Mouse (Mus musculus) C2C12 (cell line): ENCODE results near the gene AA986860. TPM values are rescaled to one million over a fixed set of nuclear protein-coding genes. Genes with fewer than 3 reads are reported as not detected.

ENCODE experiments used
- H3K27me3 ChIP-seq: one replicate; pipeline ENCODE4 v1.6.1; 2011; ENCODE audit not compliant: control insufficient read depth, insufficient read depth, insufficient read length
- H3K36me3 ChIP-seq: one replicate; pipeline ENCODE4 v1.6.1; 2011; ENCODE audit not compliant: control insufficient read depth, insufficient read depth
- H3K4me3 ChIP-seq: one replicate; pipeline ENCODE4 v1.5.1; 2011; ENCODE audit warnings: mild to moderate bottlenecking, control low read depth; ENCODE audit not compliant: poor library complexity, insufficient read depth, severe bottlenecking
- H3K79me2 ChIP-seq: one replicate; pipeline ENCODE4 v1.6.1; 2011; ENCODE audit not compliant: control insufficient read depth, insufficient read depth
- H3K79me3 ChIP-seq: one replicate; pipeline ENCODE4 v1.6.1; 2011; ENCODE audit warnings: low read depth, control low read depth
- H3ac ChIP-seq: one replicate; pipeline ENCODE3; 2011; ENCODE audit warnings: low read depth; ENCODE audit not compliant: control insufficient read depth, insufficient read length
- CEBPB ChIP-seq: IDR thresholded peaks from one replicate; pipeline ENCODE4 v1.6.1; 2011; ENCODE audit warnings: low read depth, mild to moderate bottlenecking, control low read depth, moderate library complexity
- CTCF ChIP-seq: IDR thresholded peaks from one replicate; pipeline ENCODE4 v1.5.1; 2011; ENCODE audit not compliant: control insufficient read depth, insufficient read depth, insufficient read length
- FOSL1 ChIP-seq: IDR thresholded peaks from one replicate; pipeline ENCODE4 v1.8.0; 2011; ENCODE audit warnings: mild to moderate bottlenecking, low read length; ENCODE audit not compliant: poor library complexity, insufficient read depth, severe bottlenecking
- MAX ChIP-seq: IDR thresholded peaks from one replicate; pipeline ENCODE4 v1.6.1; 2011; ENCODE audit warnings: mild to moderate bottlenecking, control low read depth
- MYOD1 ChIP-seq: IDR thresholded peaks from one replicate; pipeline ENCODE4 v1.6.1; 2011; ENCODE audit warnings: low read depth; ENCODE audit not compliant: control insufficient read depth, insufficient read length
- MYOG ChIP-seq: IDR thresholded peaks from one replicate; pipeline ENCODE4 v1.6.1; 2011; ENCODE audit not compliant: control insufficient read depth, insufficient read length; ENCODE audit errors: extremely low read depth
- USF1 ChIP-seq: IDR thresholded peaks from one replicate; pipeline ENCODE4 v1.6.1; 2011; ENCODE audit warnings: low read depth, mild to moderate bottlenecking, control low read depth, moderate library complexity
- polyA plus RNA-seq: library from polyadenylated mRNA; unstranded; fragments of >200 nt; fragmentation: generic; extraction: Trizol; gene quantifications from one replicate; pipeline ENCODE4 v1.2.1, GENCODE M21; 2012; ENCODE audit warnings: missing spikeins

The AA986860 gene
- polyA plus RNA-seq, 1 experiment: 0.88 TPM

GRCm38 (mm10) chr1:130789512-130790451 lies 58.0 kb downstream of the AA986860 start:
- H3K79me2 ChIP-seq: no peaks in the 10 kb centered on the region
- no peak overlapping the region for H3K4me3 ChIP-seq
- H3K79me3 ChIP-seq: no peaks in the 10 kb centered on the region
- no peaks in the 10 kb centered on the region for H3K36me3 ChIP-seq
- no peak overlapping the region for H3ac ChIP-seq
- TF ChIP-seq CTCF (no peak), MAX (no peak), MYOD1 (no peak), USF1 (no peak), MYOG (no peak), FOSL1 (no peak), CEBPB (no peak)
- H3K27me3 ChIP-seq: peaks cover 2% of the 10 kb centered on the region

Other genes with a start within 250 kb of the AA986860 start
- not detected for gene Zp3r, start 102.4 kb upstream of the AA986860 start, polyA plus RNA-seq
- gene C4bp, start 70.3 kb upstream of the AA986860 start, polyA plus RNA-seq: not detected
- gene Gm29427, start 16.2 kb upstream of the AA986860 start, polyA plus RNA-seq: not detected
- 0.85 TPM for gene Yod1, start 14.6 kb upstream of the AA986860 start, polyA plus RNA-seq
- gene Pfkfb2, start 2.7 kb upstream of the AA986860 start, polyA plus RNA-seq: 3.0 TPM
- not detected for gene Fcamr, start 68.9 kb downstream of the AA986860 start, polyA plus RNA-seq
- not detected for gene Pigr, start 94.7 kb downstream of the AA986860 start, polyA plus RNA-seq
- gene Fcmr, start 133.7 kb downstream of the AA986860 start, polyA plus RNA-seq: not detected
- not detected for gene Il24, start 155.5 kb downstream of the AA986860 start, polyA plus RNA-seq
- gene Il20, start 179.5 kb downstream of the AA986860 start, polyA plus RNA-seq: not detected
- 0.06 TPM for gene Il19, start 208.1 kb downstream of the AA986860 start, polyA plus RNA-seq